Mouse (Mus musculus): ENCODE measurements at regions not wholly inside any gene's neighbourhood (a gene's known extent, or its start where the extent isn't known, plus 50 kb on each side); places are given as distances from the start of the nearest gene placed in this dataset.

DNA sequence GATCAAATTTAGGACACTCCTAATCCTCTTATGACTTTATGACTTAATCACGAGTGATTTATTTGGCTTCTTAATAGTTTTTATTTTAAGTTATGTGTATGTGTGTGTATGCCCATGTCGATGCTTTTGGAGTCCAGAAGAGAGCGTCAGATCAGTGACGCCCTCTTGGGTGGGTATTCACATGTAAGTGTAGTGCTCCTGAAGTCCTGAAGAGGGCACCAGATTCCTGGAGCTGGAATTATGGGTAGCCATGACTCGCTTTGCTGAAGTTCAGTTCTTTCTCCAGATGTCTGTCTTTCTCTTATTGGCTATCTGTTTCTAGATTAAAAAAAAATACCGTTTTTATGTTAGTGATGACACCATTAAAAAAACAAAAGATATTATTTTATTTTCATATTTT lies 251.0 kb downstream of the Ipmk start:
- H3K27ac ChIP-seq (ENCODE audit: low read length): no peak overlapping the region
- H3K27me3 ChIP-seq (ENCODE audit: control insufficient read depth, insufficient read depth, low read length): no peaks in the 10 kb centered on the region
- H3K4me3 ChIP-seq (replicated peaks; ENCODE audit: low read length): no peak overlapping the region
- WGBS: 90% methylated on average over 6 of the region's 6 CpGs
- no peak overlapping the region for H3K9ac ChIP-seq (ENCODE audit: low read length)
- no peaks in the 10 kb centered on the region for H3K36me3 ChIP-seq (ENCODE audit: control insufficient read depth, insufficient read depth, low read length)
- no peaks in the 10 kb centered on the region for H3K4me1 ChIP-seq (ENCODE audit: control insufficient read depth, insufficient read depth, low read length)
- ATAC-seq (ENCODE audit: insufficient read depth, low FRiP score): no peak
- H3K4me2 ChIP-seq (ENCODE audit: low read depth, low read length): no peak overlapping the region
- H3K9me3 ChIP-seq (replicated peaks; ENCODE audit: control insufficient read depth, low read length): no peaks in the 10 kb centered on the region

DNA sequence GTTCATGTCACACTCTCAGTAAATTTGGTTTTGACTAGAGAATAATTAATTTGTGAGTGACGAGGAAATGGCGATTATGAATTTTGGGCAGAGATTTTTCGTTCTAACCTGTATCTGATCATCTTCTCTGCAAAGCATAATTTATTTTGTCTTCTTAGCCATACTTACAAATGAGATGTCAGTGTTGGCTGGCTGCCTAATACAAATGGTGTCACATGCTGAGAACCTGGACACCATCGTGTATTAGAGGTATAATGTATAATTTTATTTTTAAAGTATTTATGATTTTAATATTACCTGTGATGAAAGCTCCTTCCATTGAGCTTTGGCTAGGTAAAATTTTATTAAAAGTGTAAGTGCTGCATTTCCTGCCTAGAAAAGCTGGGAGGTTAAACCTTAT lies 266.2 kb downstream of the Ipmk start:
- no peak overlapping the region for H3K27ac ChIP-seq (ENCODE audit: low read length)
- H3K4me2 ChIP-seq (ENCODE audit: low read depth, low read length): no peak overlapping the region
- ATAC-seq (ENCODE audit: insufficient read depth, low FRiP score): no peak
- no peak overlapping the region for H3K4me3 ChIP-seq (replicated peaks; ENCODE audit: low read length)
- no peaks in the 10 kb centered on the region for H3K9me3 ChIP-seq (replicated peaks; ENCODE audit: control insufficient read depth, low read length)
- H3K36me3 ChIP-seq (ENCODE audit: control insufficient read depth, insufficient read depth, low read length): no peaks in the 10 kb centered on the region
- H3K9ac ChIP-seq (ENCODE audit: low read length): no peak overlapping the region
- H3K27me3 ChIP-seq (ENCODE audit: control insufficient read depth, insufficient read depth, low read length): no peaks in the 10 kb centered on the region
- 85% methylated on average over 4 of the region's 4 CpGs for WGBS
- H3K4me1 ChIP-seq (ENCODE audit: control insufficient read depth, insufficient read depth, low read length): no peaks in the 10 kb centered on the region

DNA sequence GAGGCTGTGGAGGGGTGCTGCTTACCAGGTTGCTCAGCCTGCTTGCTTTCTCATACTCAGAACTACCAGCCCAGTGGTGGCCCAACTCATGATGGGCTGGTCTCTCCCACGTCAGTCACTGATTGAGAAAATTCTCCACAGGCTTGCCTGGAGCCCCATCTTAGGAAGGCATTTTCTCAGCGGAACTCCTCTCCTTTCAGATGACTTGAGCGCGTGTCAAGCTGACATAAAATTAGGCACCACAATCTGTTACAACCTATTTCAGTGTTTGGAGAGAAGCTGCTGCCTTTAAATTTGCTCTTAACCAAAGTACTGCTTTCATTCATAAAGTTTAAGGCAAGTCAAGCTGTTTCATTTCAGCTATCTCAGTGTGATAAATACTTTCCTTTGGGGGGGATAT lies 269.6 kb downstream of the Ipmk start:
- 85% methylated on average over 4 of the region's 4 CpGs for WGBS
- H3K9me3 ChIP-seq (replicated peaks; ENCODE audit: control insufficient read depth, low read length): no peaks in the 10 kb centered on the region
- no peaks in the 10 kb centered on the region for H3K4me1 ChIP-seq (ENCODE audit: control insufficient read depth, insufficient read depth, low read length)
- no peak overlapping the region for H3K9ac ChIP-seq (ENCODE audit: low read length)
- H3K4me3 ChIP-seq (replicated peaks; ENCODE audit: low read length): no peak overlapping the region
- H3K4me2 ChIP-seq (ENCODE audit: low read depth, low read length): no peak overlapping the region
- no peak overlapping the region for H3K27ac ChIP-seq (ENCODE audit: low read length)
- no peaks in the 10 kb centered on the region for H3K27me3 ChIP-seq (ENCODE audit: control insufficient read depth, insufficient read depth, low read length)
- ATAC-seq (ENCODE audit: insufficient read depth, low FRiP score): no peak
- no peaks in the 10 kb centered on the region for H3K36me3 ChIP-seq (ENCODE audit: control insufficient read depth, insufficient read depth, low read length)

DNA sequence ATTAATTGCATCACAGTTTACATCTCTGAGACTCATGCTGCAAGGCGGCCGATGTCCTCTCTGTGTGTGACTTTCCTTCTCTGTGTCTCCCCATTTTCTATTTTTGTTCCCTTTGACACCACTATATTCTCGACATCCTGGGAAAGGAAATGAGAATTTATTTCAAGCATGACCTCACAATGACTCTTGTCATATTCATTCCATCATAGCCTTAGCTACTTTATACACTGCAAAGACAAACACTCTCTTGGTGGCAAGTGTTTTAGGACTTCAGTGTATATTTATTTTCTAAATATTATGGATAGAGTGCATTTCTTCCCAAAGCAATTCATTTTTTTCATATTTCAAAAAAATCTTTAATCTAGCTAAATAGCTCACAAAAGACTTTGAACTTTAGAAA lies 298.5 kb downstream of the Ipmk start:
- Histone ChIP-seq H3K4me1 (ENCODE audit: control insufficient read depth, insufficient read depth, low read length) (no peaks in the 10 kb centered on the region), H3K9ac (ENCODE audit: low read length) (no peak overlapping the region), H3K27ac (ENCODE audit: low read length) (no peak overlapping the region), H3K36me3 (ENCODE audit: control insufficient read depth, insufficient read depth, low read length) (no peaks in the 10 kb centered on the region), H3K4me2 (ENCODE audit: low read depth, low read length) (no peak overlapping the region), H3K9me3 (replicated peaks; ENCODE audit: control insufficient read depth, low read length) (no peaks in the 10 kb centered on the region), H3K27me3 (ENCODE audit: control insufficient read depth, insufficient read depth, low read length) (no peaks in the 10 kb centered on the region), H3K4me3 (replicated peaks; ENCODE audit: low read length) (no peak overlapping the region)
- ATAC-seq (ENCODE audit: insufficient read depth, low FRiP score): no peak
- 42% methylated on average over 3 of the region's 3 CpGs for WGBS

GRCm38 (mm10) chr10:71657525-71657924 lies 310.0 kb downstream of the Ipmk start:
- H3K9me3 ChIP-seq (replicated peaks; ENCODE audit: control insufficient read depth, low read length): no peaks in the 10 kb centered on the region
- no peaks in the 10 kb centered on the region for H3K36me3 ChIP-seq (ENCODE audit: control insufficient read depth, insufficient read depth, low read length)
- H3K4me2 ChIP-seq (ENCODE audit: low read depth, low read length): no peak overlapping the region
- ATAC-seq (ENCODE audit: insufficient read depth, low FRiP score): no peak
- H3K9ac ChIP-seq (ENCODE audit: low read length): no peak overlapping the region
- no peak overlapping the region for H3K4me3 ChIP-seq (replicated peaks; ENCODE audit: low read length)
- H3K4me1 ChIP-seq (ENCODE audit: control insufficient read depth, insufficient read depth, low read length): no peaks in the 10 kb centered on the region
- no peaks in the 10 kb centered on the region for H3K27me3 ChIP-seq (ENCODE audit: control insufficient read depth, insufficient read depth, low read length)
- H3K27ac ChIP-seq (ENCODE audit: low read length): no peak overlapping the region
- WGBS: 65% methylated on average over 7 of the region's 7 CpGs

DNA sequence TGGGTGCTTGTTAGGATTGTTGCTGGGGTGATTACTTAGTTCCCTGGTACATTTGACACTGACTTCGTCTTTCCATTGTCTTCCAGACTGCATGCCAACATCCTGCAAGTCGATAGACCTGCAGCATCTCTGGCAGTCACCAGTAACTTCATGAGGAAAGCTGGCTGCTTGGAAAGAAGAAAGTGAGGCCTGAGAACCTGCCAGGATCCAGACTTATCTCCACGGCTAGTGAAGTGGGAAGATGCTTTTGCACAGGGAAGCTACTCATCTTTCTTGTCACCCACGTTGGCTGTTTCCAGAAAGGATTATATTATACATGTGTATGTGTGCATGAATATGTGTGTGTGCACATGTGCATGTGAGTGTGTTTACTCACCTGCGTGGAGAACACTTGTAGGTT lies 316.0 kb downstream of the Ipmk start:
- Histone ChIP-seq H3K27ac (ENCODE audit: low read length) (no peak overlapping the region), H3K4me1 (ENCODE audit: control insufficient read depth, insufficient read depth, low read length) (no peaks in the 10 kb centered on the region), H3K36me3 (ENCODE audit: control insufficient read depth, insufficient read depth, low read length) (no peaks in the 10 kb centered on the region), H3K4me2 (ENCODE audit: low read depth, low read length) (no peak overlapping the region), H3K4me3 (replicated peaks; ENCODE audit: low read length) (no peak overlapping the region), H3K27me3 (ENCODE audit: control insufficient read depth, insufficient read depth, low read length) (no peaks in the 10 kb centered on the region), H3K9ac (ENCODE audit: low read length) (no peak overlapping the region), H3K9me3 (replicated peaks; ENCODE audit: control insufficient read depth, low read length) (no peaks in the 10 kb centered on the region)
- WGBS: 71% methylated on average over 5 of the region's 5 CpGs
- no peak for ATAC-seq (ENCODE audit: insufficient read depth, low FRiP score)

- no peak overlapping the region for H3K4me2 ChIP-seq (ENCODE audit: low read depth, low read length)
- 73% methylated on average over 7 of the region's 7 CpGs for WGBS
Measured at GRCm38 (mm10) chr10:71667160-71667571, 319.6 kb downstream of the Ipmk start.

DNA sequence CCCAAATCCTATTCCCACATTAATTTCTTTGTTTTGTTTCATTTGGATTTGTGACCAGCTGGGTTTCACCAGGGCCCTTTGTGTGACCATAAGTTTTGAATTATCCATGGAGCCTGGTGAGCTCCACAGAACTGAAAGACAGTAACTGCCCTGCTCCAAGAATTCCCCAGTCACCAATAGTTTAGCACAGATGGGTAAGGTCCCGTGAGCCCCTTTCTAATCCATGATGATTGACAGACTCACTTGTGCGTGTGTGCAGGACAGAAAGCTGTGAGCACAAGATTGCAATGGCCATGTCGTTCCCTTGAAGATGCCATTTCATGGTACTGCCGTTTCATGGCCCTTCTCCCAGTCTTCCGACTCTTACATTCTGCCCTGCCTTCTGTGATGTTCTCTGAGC lies 331.7 kb downstream of the Ipmk start:
- H3K27me3 ChIP-seq (ENCODE audit: control insufficient read depth, insufficient read depth, low read length): no peaks in the 10 kb centered on the region
- no peak for ATAC-seq (ENCODE audit: insufficient read depth, low FRiP score)
- no peak overlapping the region for H3K9ac ChIP-seq (ENCODE audit: low read length)
- 83% methylated on average over 5 of the region's 5 CpGs for WGBS
- H3K36me3 ChIP-seq (ENCODE audit: control insufficient read depth, insufficient read depth, low read length): no peaks in the 10 kb centered on the region
- no peak overlapping the region for H3K4me3 ChIP-seq (replicated peaks; ENCODE audit: low read length)
- H3K4me1 ChIP-seq (ENCODE audit: control insufficient read depth, insufficient read depth, low read length): no peaks in the 10 kb centered on the region
- no peak overlapping the region for H3K4me2 ChIP-seq (ENCODE audit: low read depth, low read length)
- H3K27ac ChIP-seq (ENCODE audit: low read length): no peak overlapping the region
- H3K9me3 ChIP-seq (replicated peaks; ENCODE audit: control insufficient read depth, low read length): no peaks in the 10 kb centered on the region

More at GRCm38 (mm10) chr10:71667160-71667571, 319.6 kb downstream of the Ipmk start:
- Histone ChIP-seq H3K27ac (ENCODE audit: low read length) (no peak overlapping the region), H3K9ac (ENCODE audit: low read length) (no peak overlapping the region), H3K9me3 (replicated peaks; ENCODE audit: control insufficient read depth, low read length) (no peaks in the 10 kb centered on the region), H3K36me3 (ENCODE audit: control insufficient read depth, insufficient read depth, low read length) (no peaks in the 10 kb centered on the region), H3K27me3 (ENCODE audit: control insufficient read depth, insufficient read depth, low read length) (no peaks in the 10 kb centered on the region), H3K4me1 (ENCODE audit: control insufficient read depth, insufficient read depth, low read length) (no peaks in the 10 kb centered on the region), H3K4me3 (replicated peaks; ENCODE audit: low read length) (no peak overlapping the region)
- ATAC-seq (ENCODE audit: insufficient read depth, low FRiP score): no peak

- Histone ChIP-seq H3K9me3 (replicated peaks; ENCODE audit: control insufficient read depth, low read length) (no peaks in the 10 kb centered on the region), H3K27me3 (ENCODE audit: control insufficient read depth, insufficient read depth, low read length) (no peaks in the 10 kb centered on the region), H3K4me2 (ENCODE audit: low read depth, low read length) (no peak overlapping the region), H3K9ac (ENCODE audit: low read length) (no peak overlapping the region), H3K4me3 (replicated peaks; ENCODE audit: low read length) (no peak overlapping the region), H3K27ac (ENCODE audit: low read length) (no peak overlapping the region), H3K36me3 (ENCODE audit: control insufficient read depth, insufficient read depth, low read length) (no peaks in the 10 kb centered on the region), H3K4me1 (ENCODE audit: control insufficient read depth, insufficient read depth, low read length) (no peaks in the 10 kb centered on the region)
- WGBS: 94% methylated on average over 2 of the region's 2 CpGs
- no peak for ATAC-seq (ENCODE audit: insufficient read depth, low FRiP score)
Measured at GRCm38 (mm10) chr10:71713456-71713855, 365.9 kb downstream of the Ipmk start.

DNA sequence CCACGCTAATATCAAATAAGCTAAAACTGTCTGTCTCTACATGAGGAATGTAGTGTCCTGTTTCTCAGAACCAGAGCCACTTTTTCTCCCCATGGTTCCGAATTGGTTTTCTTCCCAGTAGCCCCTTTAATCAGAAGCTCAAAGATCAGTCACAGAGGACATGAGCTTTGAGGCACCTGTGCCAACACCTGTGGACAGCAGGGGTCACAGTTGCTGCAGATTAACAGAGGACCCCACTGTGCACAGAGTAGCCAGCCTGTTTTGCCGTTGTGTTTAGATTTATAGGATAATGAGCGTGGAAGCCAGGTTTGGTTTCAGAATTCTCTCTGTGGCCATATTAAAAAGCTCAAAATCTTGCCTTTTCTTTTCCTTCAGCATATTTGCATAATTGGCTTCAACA lies 380.2 kb downstream of the Ipmk start:
- Histone ChIP-seq H3K9ac (ENCODE audit: low read length) (no peak overlapping the region), H3K4me1 (ENCODE audit: control insufficient read depth, insufficient read depth, low read length) (no peaks in the 10 kb centered on the region), H3K27ac (ENCODE audit: low read length) (no peak overlapping the region), H3K9me3 (replicated peaks; ENCODE audit: control insufficient read depth, low read length) (no peaks in the 10 kb centered on the region), H3K4me3 (replicated peaks; ENCODE audit: low read length) (no peak overlapping the region), H3K36me3 (ENCODE audit: control insufficient read depth, insufficient read depth, low read length) (no peaks in the 10 kb centered on the region), H3K27me3 (ENCODE audit: control insufficient read depth, insufficient read depth, low read length) (no peaks in the 10 kb centered on the region), H3K4me2 (ENCODE audit: low read depth, low read length) (no peak overlapping the region)
- ATAC-seq (ENCODE audit: insufficient read depth, low FRiP score): no peak
- WGBS: 55% methylated on average over 4 of the region's 4 CpGs
